8 mouse cellular contexts compared by ENCODE assay signal in genomic region chr10:42760999-42761900, GRCm38 (mm10). TPM values are rescaled to one million over a fixed set of nuclear protein-coding genes. Genes with fewer than 3 reads are reported as not detected.
DNase-seq lines count a peak whose midpoint lies in the region; ATAC-seq and TF ChIP-seq lines count a peak whose summit lies in the region.

Sec63 (plus strand) TSS chr10:42761496.

- TF ChIP-seq POLR2A in MEL (IDR thresholded peaks at IDR 0.05; ENCODE audit: control insufficient read depth in 1 of 2, insufficient read depth in 1 of 2, low read depth in 1 of 2, low read length in 2 of 2, poor library complexity in 1 of 2) = peak in 1 of 2 experiments; percentile 88; a peak in 3 of 4 replicates
- TF ChIP-seq POLR2A in cerebellum, adult 2 months (IDR thresholded peaks at IDR 0.05; ENCODE audit: borderline replicate concordance, insufficient read depth, low read length) = 0 out of 2 replicates have a peak, but pooled peaks have one; percentile 19

- H3K4me3 ChIP-seq in MEL (ENCODE audit: control insufficient read depth in 1 of 2, insufficient read depth in 1 of 2, low read depth in 2 of 2, low read length in 2 of 2) = peak within 1 kb of the TSS; percentile 98
- peak within 1 kb of the TSS; percentile 93 for H3K4me3 ChIP-seq in cerebellum, adult 2 months (replicated peaks; ENCODE audit: insufficient read depth, low read depth, low read length)
- H3K4me3 ChIP-seq in forebrain, postnatal 0 days (ENCODE audit: low read depth, low read length) = peak within 1 kb of the TSS; percentile 98
- peak within 1 kb of the TSS; percentile 98 for H3K4me3 ChIP-seq in lung, embryonic 15.5 days

- H3K4me1 ChIP-seq in MEL (ENCODE audit: control insufficient read depth in 1 of 2, insufficient read depth in 2 of 2, low read length in 2 of 2) = peaks cover 4 to 5% of the 10 kb centered on the region in 2 experiments; a peak in 3 of 4 replicates
- H3K4me1 ChIP-seq in cerebellum, adult 2 months (ENCODE audit: control insufficient read depth, insufficient read depth, low read length) = no peaks in the 10 kb centered on the region
- peaks cover 17% of the 10 kb centered on the region; the same call in 1 of the 2 replicates for H3K4me1 ChIP-seq in forebrain, postnatal 0 days (ENCODE audit: insufficient read depth)
- H3K4me1 ChIP-seq in lung, embryonic 15.5 days = peaks cover 19% of the 10 kb centered on the region

- H3K36me3 ChIP-seq in MEL (ENCODE audit: control insufficient read depth in 1 of 2, insufficient read depth in 2 of 2, low read length in 2 of 2) = peaks cover 1 to 17% of the 10 kb centered on the region in 2 experiments
- H3K36me3 ChIP-seq in forebrain, postnatal 0 days (ENCODE audit: insufficient read depth) = no peaks in the 10 kb centered on the region
- no peaks in the 10 kb centered on the region for H3K36me3 ChIP-seq in lung, embryonic 15.5 days

- peak; percentile 98 for ATAC-seq in forebrain, postnatal 0 days
- peak; percentile 97 for ATAC-seq in lung, embryonic 15.5 days (ENCODE audit: borderline replicate concordance, extremely low read depth, low FRiP score, low TSS enrichment)

- WGBS in cerebellum, adult 2 months = under 1% methylated on average over 67 of the region's 81 CpGs
- 3% methylated on average over 51 of the region's 81 CpGs for WGBS in forebrain, postnatal 0 days
- WGBS in lung, embryonic 15.5 days = under 1% methylated on average over 66 of the region's 81 CpGs

- H3K9me3 ChIP-seq in MEL (replicated peaks; ENCODE audit: insufficient read depth, low read length) = no peaks in the 10 kb centered on the region
- no peaks in the 10 kb centered on the region for H3K9me3 ChIP-seq in forebrain, postnatal 0 days (ENCODE audit: low read length)
- no peaks in the 10 kb centered on the region for H3K9me3 ChIP-seq in lung, embryonic 15.5 days

- DNase-seq in MEL (ENCODE audit: low read depth, low spot score) = peak; percentile 95
- peak; percentile 98 for DNase-seq in cerebellum, adult 2 months
- peak; percentile 97 for DNase-seq in forebrain, postnatal 0 days
- peak; percentile 99 for DNase-seq in heart, postnatal 4 days
- peak; percentile 95 to 97 for DNase-seq in layer of hippocampus, adult 8-10 months (ENCODE audit: low spot score in 2 of 2)
- DNase-seq in ovary, adult 18-20 months (ENCODE audit: low spot score) = peak; percentile 96
- peak; percentile 95 for DNase-seq in thymus, postnatal 0 days (ENCODE audit: low spot score)

- peak within 1 kb of the TSS; percentile 97 for H3K9ac ChIP-seq in MEL (ENCODE audit: control insufficient read depth, low read depth, low read length, poor library complexity, severe bottlenecking)
- H3K9ac ChIP-seq in forebrain, postnatal 0 days = peak within 1 kb of the TSS; percentile 96
- peak within 1 kb of the TSS; percentile 96 for H3K9ac ChIP-seq in lung, embryonic 15.5 days

- H3K79me2 ChIP-seq in MEL (ENCODE audit: control insufficient read depth, insufficient read depth, low read length, poor library complexity) = peaks cover 38% of the 10 kb centered on the region

- TF ChIP-seq CTCF in MEL (IDR thresholded peaks at IDR 0.05 in 2 of 3, conservative IDR thresholded peaks at IDR 0.05 in 1 of 3; ENCODE audit: control insufficient read depth in 1 of 3, insufficient read depth in 1 of 3, low read depth in 2 of 3, low read length in 3 of 3, poor library complexity in 1 of 3, severe bottlenecking in 1 of 3) = no peak
- no peak for TF ChIP-seq CTCF in cerebellum, adult 2 months (IDR thresholded peaks at IDR 0.05; ENCODE audit: borderline replicate concordance, insufficient read depth, low read depth, low read length)
- TF ChIP-seq CTCF in forebrain, postnatal 0 days (IDR thresholded peaks at IDR 0.05; ENCODE audit: low read depth) = no peak

- no peak for TF ChIP-seq RAD21 in MEL (IDR thresholded peaks at IDR 0.05; ENCODE audit: low read depth, low read length)

- peak within 1 kb of the TSS; percentile 72 for H3K4me2 ChIP-seq in forebrain, postnatal 0 days (ENCODE audit: low read depth)
- peak within 1 kb of the TSS; percentile 73 for H3K4me2 ChIP-seq in lung, embryonic 15.5 days

- H3K27ac ChIP-seq in MEL (ENCODE audit: control insufficient read depth, low read depth, low read length) = peak within 1 kb of the TSS; percentile 48
- peak within 1 kb of the TSS; percentile 90 for H3K27ac ChIP-seq in cerebellum, adult 2 months (ENCODE audit: insufficient read depth, low read length)
- H3K27ac ChIP-seq in forebrain, postnatal 0 days (ENCODE audit: low read depth, low read length) = peak within 1 kb of the TSS; percentile 92
- peak within 1 kb of the TSS; percentile 92 for H3K27ac ChIP-seq in lung, embryonic 15.5 days

- H3K27me3 ChIP-seq in MEL (ENCODE audit: control insufficient read depth in 1 of 2, insufficient read depth in 2 of 2, low read length in 2 of 2) = peaks cover 3 to 9% of the 10 kb centered on the region in 2 experiments; a peak in 3 of 4 replicates
- H3K27me3 ChIP-seq in cerebellum, adult 2 months (ENCODE audit: control insufficient read depth, insufficient read depth, low read length) = no peaks in the 10 kb centered on the region
- no peaks in the 10 kb centered on the region for H3K27me3 ChIP-seq in forebrain, postnatal 0 days (ENCODE audit: insufficient read depth, low read length)
- H3K27me3 ChIP-seq in lung, embryonic 15.5 days = no peaks in the 10 kb centered on the region

- peak in 1 of 2 experiments; percentile 9; a peak in 1 of 4 replicates for TF ChIP-seq EP300 in MEL (IDR thresholded peaks at IDR 0.05; ENCODE audit: low read depth in 1 of 2, low read length in 2 of 2)

TF ChIP-seq in MEL, 35 proteins besides CTCF, POLR2A, EP300 and RAD21 (continues in another document):
- TF ChIP-seq TCF12 (IDR thresholded peaks at IDR 0.05; ENCODE audit: low read depth, low read length) (no peak), E2F4 (IDR thresholded peaks at IDR 0.05; ENCODE audit: borderline replicate concordance, low read depth, low read length) (no peak), ZNF384 (IDR thresholded peaks at IDR 0.05; ENCODE audit: low read depth, low read length) (no peak), MAFK (IDR thresholded peaks at IDR 0.05; ENCODE audit: borderline replicate concordance, low read depth, low read length) (no peak), MAZ (IDR thresholded peaks at IDR 0.05; ENCODE audit: low read depth, low read length) (no peak), MYC (IDR thresholded peaks at IDR 0.05; ENCODE audit: low read depth, low read length) (0 out of 2 replicates have a peak, but pooled peaks have one; percentile 26), JUND (IDR thresholded peaks at IDR 0.05; ENCODE audit: low read depth, low read length) (no peak), MXI1 (IDR thresholded peaks at IDR 0.05; ENCODE audit: low read depth, low read length) (peak; percentile 73), NRF1 (IDR thresholded peaks at IDR 0.05; ENCODE audit: insufficient read depth, low read depth, low read length, poor library complexity, severe bottlenecking) (peak; percentile 61), POLR2AphosphoS2 (IDR thresholded peaks at IDR 0.05; ENCODE audit: low read length) (no peak), UBTF (IDR thresholded peaks at IDR 0.05; ENCODE audit: borderline replicate concordance, insufficient read depth, low read depth, low read length) (no peak), SIN3A (IDR thresholded peaks at IDR 0.05; ENCODE audit: low read length) (peak; percentile 70), NELFE (IDR thresholded peaks at IDR 0.05; ENCODE audit: low read depth, low read length) (no peak; the same call in 1 of the 2 replicates), ZKSCAN1 (IDR thresholded peaks at IDR 0.05; ENCODE audit: low read depth, low read length) (no peak), ZC3H11A (IDR thresholded peaks at IDR 0.05; ENCODE audit: low read depth, low read length) (no peak), ELF1 (IDR thresholded peaks at IDR 0.05; ENCODE audit: low read depth, low read length) (0 out of 2 replicates have a peak, but pooled peaks have one; percentile 8), HCFC1 (IDR thresholded peaks at IDR 0.05; ENCODE audit: low read depth, low read length) (peak; percentile 66; the same call in 1 of the 2 replicates), CHD1 (IDR thresholded peaks at IDR 0.05; ENCODE audit: low read depth, low read length) (no peak), USF1 (IDR thresholded peaks at IDR 0.05; ENCODE audit: low read depth, low read length) (no peak), CHD2 (IDR thresholded peaks at IDR 0.05; ENCODE audit: low read length) (peak; percentile 89), ETS1 (IDR thresholded peaks at IDR 0.05; ENCODE audit: low read depth, low read length) (no peak), GATA1 (IDR thresholded peaks at IDR 0.05; ENCODE audit: low read depth, low read length) (no peak), MAX (IDR thresholded peaks at IDR 0.05; ENCODE audit: low read length) (no peak), TAL1 (IDR thresholded peaks at IDR 0.05; ENCODE audit: low read length) (no peak), BHLHE40 (IDR thresholded peaks at IDR 0.05; ENCODE audit: borderline replicate concordance, low read depth, low read length) (no peak), TBP (IDR thresholded peaks at IDR 0.05; ENCODE audit: low read depth, low read length) (no peak), USF2 (IDR thresholded peaks at IDR 0.05; ENCODE audit: borderline replicate concordance in 1 of 2, insufficient read depth in 1 of 2, low read depth in 1 of 2, low read length in 2 of 2) (no peak), MEF2A (IDR thresholded peaks at IDR 0.05; ENCODE audit: extremely low read depth, insufficient replicate concordance, low read depth, low read length, poor library complexity, severe bottlenecking) (no peak), SMC3 (IDR thresholded peaks at IDR 0.05; ENCODE audit: low read depth, low read length) (no peak), ZMIZ1 (IDR thresholded peaks at IDR 0.05; ENCODE audit: low read depth, low read length) (no peak), GABPA (IDR thresholded peaks at IDR 0.05; ENCODE audit: low read depth, low read length) (no peak), KAT2A (conservative IDR thresholded peaks at IDR 0.05; ENCODE audit: low read depth, low read length) (no peak)

RNA-seq across cellular contexts. Expression of gene Sec63, which starts in this region (rescaled TPM):
- 16.1 and 18.2 TPM in 2 replicates for total RNA-seq in MEL (2012; rRNA removed)
- polyA plus RNA-seq in MEL (2012; ENCODE audit: insufficient read depth in 1 of 2, insufficient read length in 2 of 2, low read depth in 1 of 2, low replicate concordance in 2 of 2, missing spikeins in 1 of 2) = 100 to 1,000 TPM in 1 of 2 experiments, 10 to 100 TPM in 1; 41.8 to 119 TPM
- polyA plus RNA-seq in cerebellum, adult 2 months (2012; rRNA removed) = 42.4 and 46.8 TPM in 2 replicates
- total RNA-seq in forebrain, postnatal 0 days (2014; rRNA removed) = 20.7 and 24.9 TPM in 2 replicates
- 9.3 and 14.0 TPM in 2 replicates for polyA plus RNA-seq in forebrain, postnatal 0 days (2015; fragmentation: Nextera tagmentation; extraction: Ambion mirVana)
- 10 to 100 TPM; 34.4 to 35.9 TPM for total RNA-seq in heart, postnatal 4 days (2021)
- 10 to 100 TPM; 43.7 to 50.3 (median 46.2) TPM for total RNA-seq in layer of hippocampus, adult 8-10 months (2022)
- 20.0 and 20.7 TPM in 2 replicates for polyA plus RNA-seq in lung, embryonic 15.5 days (2015; fragmentation: Nextera tagmentation; extraction: Ambion mirVana)
- 21.3 and 25.0 TPM in 2 replicates for polyA plus RNA-seq in thymus, postnatal 0 days (2015; fragmentation: Nextera tagmentation; extraction: Ambion mirVana)

Comparison
In these comparisons a context has a peak if more than half of its experiments do, and no peak if none do; other contexts are left out.
1. Peak in every context shown above with its lines: DNase-seq, ATAC-seq, H3K4me3 ChIP-seq and H3K27ac ChIP-seq.